Mouse (Mus musculus) spleen, postnatal 14 days (tissue): ENCODE measurements around the gene Gm49322.
A peak's percentile ranks its signal among the peaks of the same experiment; 100 is the strongest.
"Not testable (repeated sequence)": the region's sequence is repeated elsewhere in the genome, so short reads cannot be mapped to it uniquely, and the experiment has no call there.

ENCODE experiments used
- DNase-seq, 2 experiments: peaks; one replicate each; pipeline ENCODE4 v3.0.0; 2021 to 2022; ENCODE audit warnings: low spot score in 2 of 2

The Gm49322 gene

DNA sequence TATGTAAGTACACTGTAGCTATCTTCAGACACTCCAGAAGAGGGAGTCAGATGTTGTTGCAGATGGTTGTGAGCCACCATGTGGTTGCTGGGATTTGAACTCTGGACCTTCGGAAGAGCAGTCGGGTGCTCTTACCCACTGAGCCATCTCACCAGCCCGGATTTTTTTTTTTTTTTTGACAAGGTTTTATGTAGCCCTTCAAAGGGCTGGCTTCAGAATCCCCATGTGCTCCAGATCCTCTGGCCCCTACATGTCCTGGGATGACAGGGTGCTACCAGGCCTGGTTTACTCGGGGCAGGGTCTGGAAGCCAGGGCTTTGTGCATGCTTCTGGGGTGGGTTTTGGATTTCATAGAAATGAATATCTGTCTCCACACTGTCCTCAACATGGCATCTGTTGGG is at the start of gene Gm49322:
Gene Gm49322, plus strand, starts transcription at position 301 of the 400 bp plus-strand sequence.
- not testable (repeated sequence) for DNase-seq

DNA sequence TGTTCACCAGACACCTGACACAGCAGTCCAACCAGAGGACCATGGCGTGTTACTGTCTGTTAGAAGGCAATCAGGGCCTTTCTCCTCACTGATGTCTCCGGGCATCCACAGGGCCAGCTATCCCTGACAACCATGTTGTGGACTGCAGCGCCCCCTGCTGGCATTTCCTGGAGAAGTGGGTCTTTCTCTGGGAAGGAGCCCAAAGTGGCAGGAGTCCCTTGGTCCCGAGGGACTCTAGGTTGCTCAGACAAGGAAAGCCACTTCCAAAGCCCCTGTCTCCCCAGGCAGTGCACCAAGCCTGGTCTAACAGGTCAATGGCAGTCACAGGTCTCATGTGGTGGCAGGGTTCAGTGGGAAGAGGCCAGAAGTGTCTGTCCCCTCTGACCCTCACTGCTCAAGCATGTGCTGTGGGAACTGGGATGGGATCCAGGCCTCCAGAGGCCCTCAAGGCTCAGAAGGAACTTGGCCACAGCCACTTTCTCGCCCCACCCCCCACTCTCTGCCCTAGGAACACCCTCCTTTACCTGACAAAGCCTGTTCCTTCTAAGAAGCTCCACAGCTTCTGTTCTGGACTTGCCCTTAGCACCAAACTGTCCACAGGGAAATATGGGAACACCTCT is 48.4 kb upstream of the Gm49322 start:
- peak; percentile 69 to 83 for DNase-seq

DNA sequence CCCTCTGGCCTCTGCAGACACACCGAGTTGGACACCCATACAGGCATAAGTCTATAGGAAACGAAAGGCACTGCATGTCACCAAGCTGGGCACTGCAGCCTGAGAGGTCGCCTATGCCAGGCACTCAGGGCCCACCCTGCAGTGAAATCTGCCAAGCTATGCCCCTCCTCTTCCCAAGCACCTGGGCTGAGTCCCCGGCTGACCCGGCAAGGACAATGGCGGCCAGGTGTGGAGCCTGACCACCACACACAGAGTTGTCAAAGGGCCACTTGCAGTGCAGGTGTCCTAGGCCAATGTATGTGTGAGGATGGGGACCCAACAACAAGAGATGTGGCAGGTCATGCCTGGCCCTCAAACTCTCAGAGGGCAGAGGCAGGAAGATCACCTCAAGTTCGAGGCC is 46.4 kb upstream of the Gm49322 start:
- no peak for DNase-seq

DNA sequence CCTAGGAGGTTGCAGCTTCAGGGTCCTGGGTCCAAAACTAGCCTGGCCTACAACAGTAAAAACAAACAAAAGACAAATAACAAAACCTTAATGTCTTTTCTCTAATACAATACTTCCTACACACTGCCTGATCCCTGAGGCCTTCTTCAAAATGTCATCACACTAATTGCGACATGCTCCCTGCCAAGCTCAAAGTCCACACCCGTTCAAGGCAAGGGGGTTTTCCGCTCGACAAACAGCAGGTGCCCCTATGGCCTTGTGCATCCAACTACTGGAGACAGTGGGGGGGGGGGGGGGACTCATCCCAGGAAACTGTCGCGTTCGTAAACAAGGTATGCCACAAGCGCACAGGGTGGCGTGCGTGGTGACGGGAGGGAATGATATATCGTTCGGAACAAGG is 45.2 kb upstream of the Gm49322 start:
- DNase-seq: no peak

DNA sequence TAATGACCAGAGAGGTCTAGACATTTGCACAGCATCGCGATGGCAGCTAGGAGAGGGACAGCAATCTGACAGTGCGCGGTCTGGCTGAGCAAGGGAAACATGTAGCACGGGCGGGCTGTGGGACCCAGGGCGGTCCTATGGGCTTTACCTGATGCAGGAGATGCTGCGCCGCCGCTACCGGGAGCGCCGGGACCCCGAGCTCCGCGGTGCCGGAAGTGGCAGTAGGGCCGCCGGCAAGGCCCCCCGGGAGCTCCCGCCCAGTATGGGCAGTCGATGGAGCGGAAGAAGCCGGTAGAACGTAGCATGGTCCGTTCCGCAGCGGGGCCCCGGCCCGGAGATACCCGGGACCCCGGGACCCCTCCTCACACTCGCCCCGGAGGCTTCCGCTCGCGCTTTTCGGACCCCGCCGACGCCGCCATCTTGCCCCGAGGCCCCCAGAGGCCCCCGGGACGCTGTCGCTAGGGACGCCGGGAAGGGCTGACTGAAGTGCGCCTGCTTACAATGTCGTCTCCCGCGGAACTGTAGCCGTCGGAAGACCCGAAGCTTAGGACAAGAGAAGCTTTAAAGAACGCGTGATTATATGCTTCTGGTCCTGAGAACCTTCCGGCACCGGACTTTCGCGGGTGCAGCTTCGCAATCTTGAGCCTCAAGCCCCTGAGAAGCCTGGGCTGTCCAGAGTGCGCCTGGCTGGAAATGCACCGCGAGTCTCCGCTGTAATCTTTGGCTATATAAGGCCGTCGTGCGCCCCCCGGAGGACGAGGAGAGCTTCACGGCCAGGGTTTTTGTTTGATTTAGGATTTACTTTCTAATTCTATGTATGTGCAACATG is 44.5 kb upstream of the Gm49322 start, which contains the start of gene Rexo1:
Gene Rexo1, minus strand, starts transcription at position 445 of the 829 bp plus-strand sequence.
- DNase-seq: peak; percentile 90 to 93

DNA sequence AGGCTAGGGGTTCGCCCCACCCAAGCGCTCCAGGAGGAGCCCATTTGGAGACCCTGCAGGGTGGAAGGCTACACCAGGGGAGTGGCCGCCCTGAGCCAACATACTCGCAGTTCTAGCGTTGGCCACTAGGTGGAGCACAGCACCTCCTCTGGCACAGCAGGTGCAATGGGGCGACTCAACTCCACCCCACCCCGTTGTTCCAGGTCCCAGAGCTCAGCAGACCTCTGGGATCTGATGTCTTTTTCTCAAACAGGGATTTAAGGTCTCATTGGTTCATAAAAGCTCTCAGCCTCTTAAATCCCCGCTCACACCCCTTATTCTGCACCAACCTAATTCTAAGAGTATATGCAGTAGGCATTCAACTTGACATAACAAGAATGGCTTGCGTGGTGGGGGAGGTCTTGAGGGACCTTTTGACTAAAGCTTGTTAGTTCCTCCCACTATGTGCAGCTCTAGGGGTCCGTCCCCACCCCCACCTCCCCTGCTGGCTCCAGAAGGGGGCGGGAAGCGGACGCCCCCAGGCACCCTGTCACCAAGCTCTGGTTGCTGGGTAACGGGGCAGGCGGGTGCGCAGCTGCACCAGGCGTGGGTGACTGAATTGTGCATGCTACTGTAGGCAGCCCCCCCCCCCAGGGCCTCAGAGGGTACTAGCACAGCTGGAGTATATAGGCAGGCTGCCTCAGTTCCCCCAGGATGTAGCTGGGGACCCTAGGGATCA is 39.3 kb upstream of the Gm49322 start:
- peak; percentile 87 to 93 for DNase-seq

DNA sequence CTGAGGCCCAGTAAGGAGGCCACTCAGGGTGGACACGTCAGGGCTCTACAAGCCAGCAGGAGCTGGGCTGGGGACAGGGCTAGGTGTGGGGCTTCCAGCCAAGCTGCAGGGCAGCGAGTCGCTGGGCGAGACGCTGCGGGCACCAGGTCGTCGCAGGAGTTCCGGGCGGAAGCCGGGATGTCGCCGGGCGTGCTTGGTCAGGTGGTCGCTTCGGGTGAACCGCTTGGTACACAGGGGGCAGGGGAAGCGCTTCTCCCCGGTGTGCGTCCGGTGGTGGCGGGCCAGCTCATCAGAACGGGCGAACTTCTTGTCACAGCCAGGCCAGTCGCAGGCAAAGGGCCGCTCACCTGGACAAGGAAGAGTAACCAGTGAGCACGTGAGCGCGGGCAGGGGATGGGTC is 36.9 kb upstream of the Gm49322 start:
- no peak for DNase-seq

DNA sequence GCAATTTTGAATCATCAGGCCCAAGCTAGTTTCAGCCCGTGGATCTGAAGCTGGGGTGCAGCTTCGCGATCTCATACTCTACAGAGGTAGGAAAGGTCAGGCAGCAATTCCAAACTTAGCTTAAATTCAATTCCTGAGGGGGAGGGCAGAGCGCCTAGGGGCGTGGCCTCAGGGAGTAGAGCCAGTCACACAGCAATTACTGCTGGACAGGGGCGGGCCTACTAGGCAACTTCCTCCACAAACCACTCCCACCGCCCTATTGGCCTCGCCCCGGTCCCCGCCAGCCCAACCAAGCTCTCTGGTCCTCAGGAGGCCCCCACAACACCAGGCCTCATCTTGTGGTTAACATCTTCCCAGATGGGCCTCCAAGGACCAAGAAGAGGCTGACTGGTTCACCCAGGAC is 36.2 kb upstream of the Gm49322 start:
- peak; percentile 76 to 80 for DNase-seq

DNA sequence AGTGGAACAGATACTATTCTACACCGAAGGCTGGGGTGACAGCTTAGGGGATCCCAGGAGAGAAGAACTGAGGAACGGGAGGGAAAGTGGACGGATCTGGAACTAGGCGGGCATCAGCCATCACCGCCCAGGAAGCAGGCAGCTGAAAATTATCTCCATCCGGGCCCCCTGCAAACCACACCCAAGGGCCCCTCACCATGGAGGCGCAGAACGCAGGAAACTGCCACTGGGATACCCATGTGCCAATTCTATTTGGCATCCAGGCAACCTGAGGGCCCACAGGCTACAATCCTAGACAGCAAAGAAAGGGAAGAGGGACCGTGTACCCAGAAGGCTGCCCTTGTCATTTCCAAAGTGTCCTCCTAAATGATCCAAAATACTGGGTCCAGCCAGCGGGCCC is 35.4 kb upstream of the Gm49322 start:
- DNase-seq: no peak

DNA sequence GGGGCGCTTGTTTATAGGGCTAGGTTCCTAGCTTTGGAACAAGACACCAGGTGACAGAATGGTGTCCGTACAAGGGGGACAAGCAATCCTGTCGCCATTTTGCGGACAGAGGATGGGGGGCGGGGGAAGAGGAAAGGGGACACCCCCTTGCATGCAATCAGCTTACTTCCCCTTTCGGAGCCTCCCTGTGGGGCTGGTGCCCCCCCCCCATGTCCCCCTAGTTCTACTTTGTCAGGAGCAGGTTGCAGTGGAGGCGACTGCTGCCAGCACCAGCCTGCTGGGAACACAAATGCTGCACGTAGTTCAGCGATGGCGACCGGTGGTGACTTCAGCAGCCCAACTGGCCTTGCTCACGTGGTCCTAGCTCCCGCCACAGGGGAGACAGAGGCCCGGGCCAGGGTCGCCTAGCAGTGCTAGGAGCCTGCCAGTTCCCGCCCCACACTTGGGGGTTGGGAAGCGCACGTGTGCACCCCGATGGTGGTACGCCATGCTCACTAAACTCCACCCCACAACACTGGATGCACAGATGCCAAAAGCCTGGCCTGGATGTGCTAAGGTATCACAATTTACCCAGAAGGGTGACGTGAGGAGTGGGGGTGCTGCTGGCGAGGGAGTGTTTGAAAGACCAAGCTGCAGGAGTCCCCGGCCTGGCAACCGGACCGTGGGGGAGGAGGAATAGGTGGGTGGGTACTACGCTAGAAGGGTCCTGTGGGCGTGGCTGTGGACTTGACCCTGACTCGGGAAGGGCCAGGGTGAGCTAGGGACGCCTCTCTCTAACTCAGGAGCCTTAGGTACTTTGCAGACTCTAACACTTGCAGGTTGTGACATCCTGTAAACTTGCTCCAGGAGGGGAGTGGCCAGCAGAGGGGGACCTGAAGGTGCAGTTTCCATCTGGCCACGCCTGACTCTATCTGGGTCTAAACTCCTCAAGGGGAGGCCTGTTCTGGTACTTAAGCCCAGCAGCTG is 34.7 kb upstream of the Gm49322 start:
- peak in 1 of 2 experiments; percentile 32 for DNase-seq

DNA sequence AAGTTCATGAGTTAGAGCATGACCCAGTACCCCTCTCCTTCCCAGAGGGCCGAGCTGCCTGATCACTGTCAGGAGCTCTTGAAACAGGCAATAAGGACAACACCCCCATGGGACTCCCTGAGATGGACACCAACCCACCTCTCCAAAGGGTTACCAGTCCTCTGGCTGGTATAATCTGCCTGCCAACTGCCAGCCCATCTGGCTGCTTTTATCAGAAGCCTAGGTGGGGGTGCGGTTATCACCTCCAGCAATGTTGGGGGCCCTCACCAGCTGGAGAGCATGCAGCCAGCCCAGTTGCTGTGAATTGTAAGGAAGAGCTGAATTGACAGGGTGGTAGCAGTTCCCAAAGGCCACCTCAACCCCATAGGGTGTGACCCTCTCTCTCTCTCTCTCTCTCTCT is 33.3 kb upstream of the Gm49322 start:
- DNase-seq: no peak

DNA sequence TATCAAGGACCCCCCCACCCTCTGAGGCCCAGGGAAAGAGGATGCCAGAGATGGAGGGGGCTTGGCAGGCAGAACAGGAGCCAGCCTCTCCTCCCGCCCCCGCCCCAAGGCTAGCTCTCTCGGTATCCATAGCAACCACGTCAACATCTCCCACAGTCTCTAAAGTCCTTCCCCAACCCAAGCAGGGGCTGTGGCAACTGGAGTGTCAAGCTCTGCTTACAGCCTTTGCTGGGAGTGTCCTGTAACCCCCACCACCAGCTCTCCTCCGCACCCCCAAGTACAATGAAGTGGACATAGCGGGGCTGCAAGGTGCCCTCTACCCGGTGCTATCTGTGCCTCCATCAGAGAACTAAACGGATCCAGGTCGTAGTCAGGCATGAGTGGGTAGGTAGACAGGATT is 31.9 kb upstream of the Gm49322 start:
- no peak for DNase-seq

DNA sequence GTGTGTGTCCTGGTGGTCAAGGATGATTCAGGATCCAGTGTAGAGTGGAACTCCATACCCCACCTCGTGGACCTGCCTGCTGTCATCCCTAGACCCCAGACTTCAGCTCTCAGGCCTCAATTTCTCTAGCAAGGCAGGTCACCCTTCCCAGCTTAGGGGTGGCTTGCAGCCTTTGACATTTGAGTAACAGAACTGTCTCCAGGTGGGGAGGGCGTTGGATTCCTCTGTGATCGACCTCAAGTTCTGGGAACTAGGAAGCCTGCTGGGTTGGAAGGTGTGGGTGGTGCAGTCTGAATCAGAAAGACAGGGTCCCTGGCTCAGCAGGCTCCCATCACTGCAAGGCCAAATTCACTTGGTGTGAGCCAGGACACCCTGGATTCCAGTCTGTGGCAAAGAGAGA is 30.9 kb upstream of the Gm49322 start:
- DNase-seq: no peak

DNA sequence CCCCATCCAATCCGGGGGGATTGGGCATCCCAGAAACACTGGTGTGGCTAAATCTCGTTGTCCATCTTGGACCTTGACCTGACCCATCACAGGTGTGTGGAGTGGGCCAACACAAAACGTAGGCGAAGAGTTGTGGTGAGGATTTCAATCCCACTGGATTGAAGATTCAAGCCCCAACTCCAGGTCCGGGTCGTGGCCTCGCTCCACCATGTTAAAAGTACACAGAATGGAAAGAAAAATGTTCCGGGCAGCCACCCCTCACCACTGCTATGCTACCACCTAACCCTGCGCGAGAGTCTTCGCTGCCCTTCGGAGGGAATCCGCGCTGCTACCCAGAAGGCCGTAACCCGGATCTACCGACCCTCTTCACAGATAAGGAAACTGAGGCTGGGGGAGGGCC is 29.9 kb upstream of the Gm49322 start:
- DNase-seq: no peak

DNA sequence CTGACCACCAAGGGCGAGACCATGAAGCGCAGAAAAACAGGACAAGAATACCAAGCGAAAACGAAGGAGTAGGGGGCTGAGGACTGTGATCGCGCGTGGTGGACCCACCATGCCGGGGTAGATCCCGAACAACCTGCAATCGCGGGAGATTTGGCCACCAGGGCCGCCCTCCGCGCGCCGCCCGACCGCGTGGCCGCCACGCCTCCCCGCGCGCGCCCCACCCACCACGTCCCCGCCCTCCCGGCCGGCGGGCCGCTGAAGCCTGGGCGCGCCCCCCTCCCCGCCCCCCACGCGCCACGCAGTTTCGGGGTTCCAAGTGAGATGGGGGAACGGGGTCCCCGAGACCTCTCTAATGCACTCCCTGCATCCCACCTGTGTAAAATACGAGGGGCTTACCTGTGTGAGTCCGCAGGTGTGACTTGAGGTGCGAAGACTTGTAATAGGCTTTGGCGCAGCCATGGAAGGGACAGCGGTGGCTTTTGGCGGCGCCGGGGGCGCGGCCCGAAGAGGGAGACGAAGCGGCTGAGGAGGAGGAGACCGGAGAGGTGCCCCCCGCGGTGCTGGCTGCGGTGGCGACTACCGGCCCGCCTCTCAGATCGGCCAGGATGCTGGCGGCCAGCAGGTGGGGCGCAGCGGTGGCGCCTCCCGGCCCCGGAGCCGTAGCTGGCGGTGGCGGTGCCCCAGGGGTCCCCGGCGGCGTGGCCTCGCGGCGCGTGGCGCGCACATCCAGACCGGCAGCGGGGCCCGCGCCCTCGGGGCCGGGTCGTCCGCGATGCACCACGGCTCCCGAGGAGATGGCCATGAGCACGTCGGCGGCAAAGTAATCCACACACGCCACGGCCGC is 29.2 kb upstream of the Gm49322 start:
- DNase-seq: peak; percentile 55 to 69

DNA sequence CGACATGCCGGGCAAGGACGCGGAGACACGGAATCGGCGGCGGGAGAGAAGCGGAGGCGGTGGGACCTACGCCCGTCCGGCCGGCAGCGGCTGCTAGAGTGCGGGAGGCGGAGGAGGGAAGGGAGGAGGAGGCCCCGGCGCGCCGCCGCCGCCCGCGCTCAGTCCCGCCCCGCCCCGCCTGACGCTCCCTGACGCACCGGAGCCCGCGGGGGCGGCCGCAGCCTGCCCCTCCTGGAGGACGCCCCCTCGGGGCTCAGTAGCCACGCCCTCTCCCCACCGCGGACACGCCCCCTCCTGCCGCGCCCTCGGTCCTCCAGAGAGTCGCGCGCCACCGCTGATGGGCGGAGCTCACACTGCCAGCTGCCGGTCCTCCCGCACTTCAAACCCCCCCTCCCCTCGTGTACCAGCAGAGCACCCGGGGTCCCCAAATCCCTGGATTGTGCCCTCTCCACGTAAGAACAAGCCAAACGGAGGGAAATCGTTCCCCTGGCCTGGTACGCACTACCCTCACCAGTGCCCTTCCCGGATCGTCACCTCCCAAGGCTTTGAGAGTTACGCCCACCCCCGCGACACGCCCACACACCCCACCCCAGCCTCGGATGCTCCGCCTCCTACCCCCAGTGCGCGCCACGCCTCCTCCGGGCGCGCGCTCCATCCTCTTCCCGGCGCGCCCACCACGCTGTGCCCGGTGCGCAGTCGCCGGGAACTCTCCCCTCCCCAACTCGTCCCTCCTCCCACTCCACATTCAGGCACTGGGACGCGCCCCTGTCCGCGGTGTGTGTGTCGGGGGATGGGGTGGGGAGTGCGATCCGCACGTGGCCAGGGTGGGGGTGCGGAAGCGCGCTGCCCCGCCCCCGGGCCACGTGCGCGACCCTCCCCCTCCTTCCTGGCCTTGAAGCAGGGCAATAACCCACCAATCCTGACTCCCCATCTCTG is 28.4 kb upstream of the Gm49322 start, which contains the start of gene Klf16:
Gene Klf16, minus strand, starts transcription at position 127 of the 936 bp plus-strand sequence.
- DNase-seq: peak; percentile 99

DNA sequence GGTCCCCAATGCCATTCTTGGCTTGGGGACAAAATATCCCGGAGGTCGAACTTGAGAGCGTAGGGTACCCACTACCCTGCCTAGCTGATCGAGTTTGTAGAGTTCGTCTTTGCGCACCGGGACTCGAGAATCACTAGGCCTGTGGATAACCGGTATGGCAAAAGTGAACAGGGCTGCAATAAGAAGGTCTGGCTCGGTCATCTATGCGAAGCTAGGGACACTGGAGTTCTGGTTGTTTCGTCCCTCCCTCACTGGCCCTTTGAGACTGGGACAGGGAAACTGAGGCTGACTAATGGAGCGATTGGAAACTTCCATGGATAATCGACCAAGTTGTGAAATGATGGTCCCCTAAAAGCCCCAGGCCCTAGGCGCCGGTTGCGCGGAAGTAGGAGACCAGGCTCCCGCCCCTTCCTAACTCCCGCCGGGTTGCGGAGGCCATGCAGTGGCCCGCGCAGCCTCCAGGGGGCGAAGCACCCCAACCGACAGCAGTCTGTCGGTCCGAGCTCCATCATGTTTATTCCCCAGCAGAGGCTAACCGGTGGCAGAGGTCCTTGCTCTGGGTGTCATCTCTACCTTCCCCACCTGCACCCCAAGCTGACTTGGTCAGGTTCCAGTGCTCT is 27.6 kb upstream of the Gm49322 start:
- DNase-seq: peak; percentile 80 to 84

DNA sequence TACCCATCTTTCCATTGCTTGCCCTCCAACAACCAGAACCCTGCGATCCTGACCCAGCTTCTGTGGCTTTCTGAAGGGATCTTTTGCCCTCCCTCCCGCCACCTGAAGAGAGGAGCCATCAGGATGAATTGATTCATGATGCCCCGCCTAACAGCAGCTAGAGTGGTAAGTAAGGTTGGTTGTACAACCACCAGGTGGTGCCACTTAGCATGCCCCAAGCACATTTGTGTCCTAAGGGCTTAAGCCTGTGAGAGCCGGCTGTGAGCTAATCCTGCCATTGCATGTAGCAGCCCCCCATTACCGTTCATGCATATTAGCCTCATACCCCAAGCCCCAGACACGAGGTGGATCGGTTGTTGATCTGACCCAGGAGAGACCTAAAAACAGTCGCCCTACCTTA is 26.9 kb upstream of the Gm49322 start:
- peak; percentile 60 to 78 for DNase-seq

DNA sequence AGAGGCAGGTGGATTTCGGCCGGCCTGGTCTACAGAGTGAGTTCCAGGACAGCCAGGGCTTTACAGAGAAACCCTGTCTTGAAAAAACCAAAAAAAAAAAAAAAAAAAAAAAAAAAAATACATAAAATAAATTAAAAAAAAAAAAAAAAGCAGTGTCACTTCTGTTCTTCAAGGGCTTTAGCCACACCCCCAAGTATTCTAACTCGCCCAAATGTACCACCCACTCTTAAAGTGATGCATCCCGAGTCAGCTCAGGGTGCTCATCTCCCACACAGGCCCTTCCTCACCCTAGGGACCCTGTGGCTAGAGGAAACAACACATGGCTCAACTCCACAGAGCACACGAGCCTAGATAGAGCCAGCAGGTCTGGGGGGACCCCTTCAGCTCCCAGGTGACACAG is 22.8 kb upstream of the Gm49322 start:
- DNase-seq: no peak
